In genomic region chr10:34352166-34352565, GRCm38 (mm10) we compare ENCODE assay signal across 17 mouse cellular contexts. TPM values are rescaled to one million over a fixed set of nuclear protein-coding genes. Genes with fewer than 3 reads are reported as not detected.
"Had no signal": no experiment of that assay in that cellular context is flagged by ENCODE, and none has a peak within 500 bp of the region (broad histone marks: within the 10 kb centered on the region; RNA-seq: fewer than 3 reads in every experiment).

No protein-coding gene starts in this region.

- H3K36me3 ChIP-seq: liver, embryonic 13.5 days; midbrain, embryonic 12.5 days; midbrain, embryonic 15.5 days; neural tube, embryonic 13.5 days; stomach, embryonic 15.5 days had no signal

- H3K27ac ChIP-seq: left cerebral cortex, adult 2 months; liver, embryonic 13.5 days; midbrain, embryonic 12.5 days; midbrain, embryonic 15.5 days; neural tube, embryonic 13.5 days; stomach, embryonic 15.5 days had no signal

- H3K9ac ChIP-seq: liver, embryonic 13.5 days; midbrain, embryonic 12.5 days; midbrain, embryonic 15.5 days; neural tube, embryonic 13.5 days; stomach, embryonic 15.5 days had no signal

- H3K4me3 ChIP-seq: left cerebral cortex, adult 2 months; liver, embryonic 13.5 days; midbrain, embryonic 12.5 days; midbrain, embryonic 15.5 days; neural tube, embryonic 13.5 days; stomach, embryonic 15.5 days had no signal

- ATAC-seq: intestine, postnatal 0 days; midbrain, embryonic 15.5 days had no signal

- H3K4me1 ChIP-seq: liver, embryonic 13.5 days; midbrain, embryonic 12.5 days; midbrain, embryonic 15.5 days; neural tube, embryonic 13.5 days; stomach, embryonic 15.5 days had no signal

- H3K27me3 ChIP-seq: liver, embryonic 13.5 days; midbrain, embryonic 12.5 days; midbrain, embryonic 15.5 days; neural tube, embryonic 13.5 days; stomach, embryonic 15.5 days had no signal

- H3K9me3 ChIP-seq: liver, embryonic 13.5 days; midbrain, embryonic 12.5 days; midbrain, embryonic 15.5 days; neural tube, embryonic 13.5 days; stomach, embryonic 15.5 days had no signal

- H3K4me2 ChIP-seq: liver, embryonic 13.5 days; midbrain, embryonic 12.5 days; midbrain, embryonic 15.5 days; neural tube, embryonic 13.5 days; stomach, embryonic 15.5 days had no signal

- DNase-seq: kidney, adult 9 months; layer of hippocampus, postnatal 36 days; liver, embryonic 13.5 days; lung, adult 2 months; lung, postnatal 14 days; lung, postnatal 4 days; right cerebral cortex, postnatal 25 days; spleen, adult 18-20 months; thymus, adult 18-20 months; thymus, postnatal 4 days had no signal

RNA-seq across cellular contexts. Expression of gene Col10a1, which starts 37.6 kb away (rescaled TPM):
- polyA plus RNA-seq: intestine, postnatal 0 days; liver, adult 2 months; neural tube, embryonic 13.5 days had no signal
